Mouse (Mus musculus) left cerebral cortex, adult 8-10 months (tissue): Measurements from ENCODE around the gene Tubd1. TPM values are rescaled to one million over a fixed set of nuclear protein-coding genes. Genes with fewer than 3 reads are reported as not detected.

Experiments
- DNase-seq, 2 experiments: peaks; one replicate each; pipeline ENCODE4 v3.0.0; 2022; ENCODE audit warnings: low spot score in 2 of 2
- total RNA-seq, 4 experiments: library from RNA; stranded (reverse); gene quantifications; 2 replicates each; pipeline ENCODE4 v1.2.4; 2022

Tubd1 gene
- total RNA-seq, 4 experiments from 2014 or later, result 3.8 to 4.8 (median 3.9) TPM

- DNase-seq, result no peak
Measured at GRCm38 (mm10) chr11:86558258-86558657, 13.5 kb downstream of the Tubd1 start.

- DNase-seq, result no peak
Measured at GRCm38 (mm10) chr11:86568425-86568824, 23.6 kb downstream of the Tubd1 start.

- DNase-seq, result no peak
Measured at GRCm38 (mm10) chr11:86570261-86570746, 25.5 kb downstream of the Tubd1 start.

GRCm38 (mm10) chr11:86571047-86571855 lies 26.5 kb downstream of the Tubd1 start:
- no peak for DNase-seq

- no peak for DNase-seq
Measured at GRCm38 (mm10) chr11:86571871-86572270, 27.1 kb downstream of the Tubd1 start.

- DNase-seq, result no peak
Measured at GRCm38 (mm10) chr11:86572623-86573022, 27.8 kb downstream of the Tubd1 start.

- no peak for DNase-seq
Measured at GRCm38 (mm10) chr11:86573646-86574231, 28.9 kb downstream of the Tubd1 start.

DNA sequence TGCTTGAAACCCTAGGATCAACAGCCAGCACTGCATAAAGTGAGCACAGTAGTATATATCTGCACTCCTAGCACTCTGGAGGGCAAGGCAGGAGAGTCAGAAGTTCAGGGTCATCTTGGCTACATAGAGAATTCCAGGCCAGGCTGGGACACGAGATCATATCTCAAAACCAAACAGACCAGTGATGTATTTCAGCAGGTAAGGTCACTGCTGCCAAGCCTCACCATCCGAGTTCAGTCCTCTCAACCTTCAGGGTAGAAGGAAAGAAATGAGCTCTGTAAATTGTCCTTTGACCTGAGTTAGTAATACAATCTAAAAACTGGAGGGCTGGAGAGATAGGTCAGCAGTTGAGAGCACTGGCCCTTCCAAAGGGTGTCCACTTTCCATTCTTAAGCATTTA lies 29.6 kb downstream of the Tubd1 start:
- no peak for DNase-seq

- no peak for DNase-seq
Measured at GRCm38 (mm10) chr11:86575632-86576378, 31.0 kb downstream of the Tubd1 start.

DNA sequence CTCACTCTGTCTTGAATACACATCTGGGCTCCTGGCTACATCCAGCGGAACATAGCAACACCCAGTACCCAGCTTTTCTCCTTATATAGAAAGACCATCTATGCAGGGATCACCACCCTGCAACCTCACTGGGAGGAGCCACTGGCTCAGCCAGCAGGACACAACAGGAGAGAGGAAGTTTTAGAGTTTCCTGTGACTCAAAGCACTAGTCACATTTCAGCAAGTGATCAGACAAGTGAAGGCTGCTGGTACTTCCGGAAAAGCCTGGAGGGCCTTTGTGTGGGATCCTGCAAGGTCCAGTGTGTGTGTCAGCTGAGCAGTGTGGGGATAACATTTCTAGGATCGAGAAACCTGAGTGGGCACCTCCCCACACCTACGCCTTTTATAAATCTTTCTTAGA lies 32.4 kb downstream of the Tubd1 start:
- DNase-seq, result no peak

DNA sequence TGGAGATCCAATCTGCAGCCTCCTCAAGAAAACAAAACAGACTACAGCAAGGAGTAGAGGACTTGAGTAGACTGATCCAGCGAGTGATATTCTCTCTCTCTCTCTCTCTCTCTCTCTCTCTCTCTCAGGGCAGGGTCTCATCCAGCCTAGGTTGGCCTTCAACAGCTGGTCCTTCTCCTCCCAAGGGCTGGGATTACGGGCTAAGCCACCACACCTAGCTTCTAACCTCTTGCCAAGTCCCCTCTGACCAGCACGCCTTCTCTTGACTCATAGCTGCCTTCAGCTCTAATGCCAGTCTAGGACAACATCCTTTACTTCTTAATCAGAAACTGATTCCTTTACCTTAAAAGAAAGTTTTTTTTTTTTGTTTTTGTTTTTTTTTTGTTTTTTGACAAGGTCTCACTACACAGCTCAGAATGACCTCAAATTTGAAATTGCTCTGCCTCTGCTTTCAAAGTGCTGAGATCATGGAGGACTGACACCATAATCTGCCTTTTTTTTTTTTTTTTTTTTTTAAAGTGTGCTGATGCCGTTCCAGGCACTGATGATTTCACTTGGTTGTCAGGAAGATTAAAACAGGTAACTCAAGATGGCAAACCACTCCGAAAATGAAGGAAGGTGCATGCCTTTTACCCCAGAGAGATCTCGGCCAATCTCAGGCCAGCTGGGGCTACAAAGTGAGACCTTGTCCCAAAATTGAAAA lies 33.5 kb downstream of the Tubd1 start:
- no peak for DNase-seq

- DNase-seq, result no peak
Measured at GRCm38 (mm10) chr11:86578809-86579730, 34.3 kb downstream of the Tubd1 start.

- DNase-seq, result no peak
Measured at GRCm38 (mm10) chr11:86579731-86580318, 35.0 kb downstream of the Tubd1 start.

- no peak for DNase-seq
Measured at GRCm38 (mm10) chr11:86580319-86581113, 35.7 kb downstream of the Tubd1 start.

GRCm38 (mm10) chr11:86581250-86581753 lies 36.5 kb downstream of the Tubd1 start:
- DNase-seq, result no peak

DNA sequence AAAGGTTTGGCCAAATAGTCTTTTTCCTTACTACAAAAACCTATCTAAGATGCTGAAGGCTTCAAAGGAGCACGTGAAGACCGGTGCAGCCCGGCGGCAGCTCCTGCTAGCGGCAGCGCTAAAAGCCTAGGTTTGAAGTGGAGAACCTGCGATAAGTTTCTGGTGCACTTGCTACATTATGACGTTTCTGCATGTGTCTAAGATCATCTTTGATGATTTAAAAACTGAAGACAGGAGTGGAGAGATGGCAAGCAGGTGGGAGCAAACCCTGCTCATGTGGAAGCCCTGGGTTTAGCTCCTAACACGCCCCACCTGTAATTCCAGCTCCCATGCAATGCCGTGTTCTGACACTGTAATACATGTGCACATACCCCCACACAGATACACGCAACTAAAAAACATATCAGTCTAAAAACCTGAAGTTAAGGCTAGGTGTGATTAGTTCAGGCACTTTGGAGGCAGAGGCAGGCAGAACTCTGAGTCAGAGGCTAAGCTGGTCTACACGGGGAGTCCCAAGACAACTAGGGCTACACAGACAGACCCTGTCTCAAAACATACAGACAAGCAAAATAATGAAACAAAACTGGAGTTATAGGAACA lies 37.3 kb downstream of the Tubd1 start:
- no peak for DNase-seq

- DNase-seq, result no peak
Measured at GRCm38 (mm10) chr11:86582543-86583260, 37.9 kb downstream of the Tubd1 start.

DNA sequence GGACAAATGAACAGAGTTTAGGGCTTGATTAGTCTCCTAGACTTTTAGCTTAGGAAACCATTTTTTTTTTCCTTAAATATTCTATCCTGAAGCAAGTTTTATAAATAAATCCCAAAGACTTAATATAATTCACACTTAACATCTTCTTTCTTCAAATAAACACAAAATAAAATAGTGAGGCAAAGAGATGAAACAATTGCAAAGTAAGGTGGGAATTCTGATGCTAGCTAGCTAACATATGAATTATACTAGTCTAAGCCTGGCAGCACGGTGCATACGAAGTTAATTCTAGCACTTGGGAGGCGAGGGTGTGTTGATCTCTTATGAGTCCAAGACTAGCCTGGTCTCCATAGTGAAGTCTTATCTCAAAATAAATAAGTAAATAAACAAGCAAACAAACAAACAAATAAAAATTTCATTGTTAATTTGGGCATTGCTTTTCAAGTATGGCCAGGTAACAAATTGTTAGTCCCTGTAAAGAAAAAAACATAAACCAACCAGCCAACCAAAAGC lies 38.6 kb downstream of the Tubd1 start:
- DNase-seq, result no peak
